Mouse (Mus musculus): ENCODE data around the gene Scd2. TPM values are rescaled to one million over a fixed set of nuclear protein-coding genes. Genes with fewer than 3 reads are reported as not detected.
"Not testable (repeated sequence)": the region's sequence is repeated elsewhere in the genome, so short reads cannot be mapped to it uniquely, and the experiment has no call there.

Scd2 gene
- polyA plus RNA-seq, 1 experiment from 2014 or later = 424 TPM

DNA sequence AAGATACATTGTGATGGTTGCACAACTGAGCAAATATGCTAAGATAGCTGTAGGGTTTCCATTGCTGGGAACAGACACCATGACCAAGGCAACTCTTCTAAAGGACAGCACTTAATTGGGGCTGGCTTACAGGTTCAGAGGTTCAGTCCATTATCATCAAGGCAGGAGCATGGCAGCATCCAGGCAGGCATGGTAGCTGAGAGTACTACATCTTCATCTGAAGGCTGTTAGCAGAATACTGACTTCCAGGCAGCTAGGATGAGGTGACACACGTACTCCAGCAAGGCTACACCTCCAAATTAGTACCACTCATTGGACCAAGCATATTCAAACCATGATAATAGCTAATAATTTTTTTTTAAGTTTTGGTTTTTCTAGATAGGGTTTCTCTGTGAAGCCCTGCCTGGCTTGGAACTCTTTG is 16.7 kb downstream of the Scd2 start:
- ATAC-seq (ENCODE audit: insufficient read depth, low FRiP score, low TSS enrichment); H3K27me3 ChIP-seq (ENCODE audit: control insufficient read depth, insufficient read depth, low read length); H3K9ac ChIP-seq (ENCODE audit: low read length); H3K4me2 ChIP-seq (ENCODE audit: low read depth); DNase-seq (ENCODE audit: low spot score); H3K27ac ChIP-seq (ENCODE audit: low read depth, low read length); H3K4me3 ChIP-seq (ENCODE audit: low read depth, low read length); H3K36me3 ChIP-seq (ENCODE audit: control insufficient read depth, insufficient read depth, low read length); H3K9me3 ChIP-seq (ENCODE audit: control insufficient read depth, low read length): not testable (repeated sequence)
- 87% methylated on average over 1 of the region's 1 CpGs for WGBS
- peaks cover 10% of the 10 kb centered on the region; the same call in 1 of the 2 replicates for H3K4me1 ChIP-seq (ENCODE audit: control insufficient read depth, insufficient read depth, low read length)

DNA sequence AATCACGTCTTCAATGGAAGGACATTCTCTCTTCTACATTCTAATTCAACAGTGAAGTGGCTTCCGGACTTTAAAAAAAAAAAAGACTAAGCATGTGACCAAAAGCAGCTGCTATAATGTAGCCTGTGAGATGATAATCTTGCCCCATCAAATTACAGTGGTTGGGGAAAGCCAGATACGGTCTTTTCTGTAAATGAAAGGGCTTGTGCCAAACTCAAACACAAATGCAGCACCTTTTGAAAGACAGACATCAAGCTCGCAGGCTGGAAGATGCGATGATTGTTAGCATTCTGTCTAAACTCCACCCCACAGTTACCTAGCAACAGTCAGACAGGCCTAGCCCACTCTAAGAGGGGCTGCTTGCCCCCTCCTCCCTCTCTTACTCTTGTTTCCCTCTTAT is 17.3 kb downstream of the Scd2 start:
- peaks cover 10% of the 10 kb centered on the region; the same call in 1 of the 2 replicates for H3K4me1 ChIP-seq (ENCODE audit: control insufficient read depth, insufficient read depth, low read length)
- H3K9ac ChIP-seq (ENCODE audit: low read length) = no peak overlapping the region
- H3K36me3 ChIP-seq (ENCODE audit: control insufficient read depth, insufficient read depth, low read length) = peaks cover 7% of the 10 kb centered on the region
- 40% methylated on average over 5 of the region's 5 CpGs for WGBS
- no peak for DNase-seq (ENCODE audit: low spot score)
- H3K9me3 ChIP-seq (ENCODE audit: control insufficient read depth, low read length) = no peaks in the 10 kb centered on the region
- no peaks in the 10 kb centered on the region for H3K27me3 ChIP-seq (ENCODE audit: control insufficient read depth, insufficient read depth, low read length)
- ATAC-seq (ENCODE audit: insufficient read depth, low FRiP score, low TSS enrichment) = no peak
- peak overlapping the region; percentile 65; the same call in 1 of the 2 replicates for H3K27ac ChIP-seq (ENCODE audit: low read depth, low read length)
- H3K4me3 ChIP-seq (ENCODE audit: low read depth, low read length) = no peak overlapping the region
- no peak overlapping the region for H3K4me2 ChIP-seq (ENCODE audit: low read depth)

- WGBS = 43% methylated on average over 8 of the region's 8 CpGs
- Histone ChIP-seq H3K4me3 (ENCODE audit: low read depth, low read length) (no peak overlapping the region), H3K36me3 (ENCODE audit: control insufficient read depth, insufficient read depth, low read length) (peaks cover 3% of the 10 kb centered on the region), H3K4me2 (ENCODE audit: low read depth) (peak overlapping the region; percentile 2; the same call in 1 of the 2 replicates), H3K4me1 (ENCODE audit: control insufficient read depth, insufficient read depth, low read length) (peaks cover 10% of the 10 kb centered on the region; the same call in 1 of the 2 replicates), H3K27ac (ENCODE audit: low read depth, low read length) (peak overlapping the region; percentile 65), H3K9me3 (ENCODE audit: control insufficient read depth, low read length) (no peaks in the 10 kb centered on the region), H3K27me3 (ENCODE audit: control insufficient read depth, insufficient read depth, low read length) (no peaks in the 10 kb centered on the region), H3K9ac (ENCODE audit: low read length) (no peak overlapping the region)
- ATAC-seq (ENCODE audit: insufficient read depth, low FRiP score, low TSS enrichment) (peak; percentile 54), DNase-seq (ENCODE audit: low spot score) (no peak)
Measured at GRCm38 (mm10) chr19:44311306-44312006, 18.0 kb downstream of the Scd2 start.

- H3K27ac ChIP-seq (ENCODE audit: low read depth, low read length) = peak overlapping the region; percentile 65; the same call in 1 of the 2 replicates
- H3K4me2 ChIP-seq (ENCODE audit: low read depth) = no peak overlapping the region
- H3K9me3 ChIP-seq (ENCODE audit: control insufficient read depth, low read length) = no peaks in the 10 kb centered on the region
- H3K36me3 ChIP-seq (ENCODE audit: control insufficient read depth, insufficient read depth, low read length) = 0 out of 2 replicates have a peak, but pooled peaks cover 2% of the 10 kb centered on the region
- no peak overlapping the region for H3K9ac ChIP-seq (ENCODE audit: low read length)
- no peaks in the 10 kb centered on the region for H3K27me3 ChIP-seq (ENCODE audit: control insufficient read depth, insufficient read depth, low read length)
- 22% methylated on average over 4 of the region's 4 CpGs for WGBS
- H3K4me1 ChIP-seq (ENCODE audit: control insufficient read depth, insufficient read depth, low read length) = peaks cover 10% of the 10 kb centered on the region; the same call in 1 of the 2 replicates
- ATAC-seq (ENCODE audit: insufficient read depth, low FRiP score, low TSS enrichment) (0 out of 2 replicates have a peak, but pooled peaks have one; percentile 13), DNase-seq (ENCODE audit: low spot score) (peak; percentile 56)
- H3K4me3 ChIP-seq (ENCODE audit: low read depth, low read length) = no peak overlapping the region
Measured at GRCm38 (mm10) chr19:44312007-44312360, 18.5 kb downstream of the Scd2 start.

DNA sequence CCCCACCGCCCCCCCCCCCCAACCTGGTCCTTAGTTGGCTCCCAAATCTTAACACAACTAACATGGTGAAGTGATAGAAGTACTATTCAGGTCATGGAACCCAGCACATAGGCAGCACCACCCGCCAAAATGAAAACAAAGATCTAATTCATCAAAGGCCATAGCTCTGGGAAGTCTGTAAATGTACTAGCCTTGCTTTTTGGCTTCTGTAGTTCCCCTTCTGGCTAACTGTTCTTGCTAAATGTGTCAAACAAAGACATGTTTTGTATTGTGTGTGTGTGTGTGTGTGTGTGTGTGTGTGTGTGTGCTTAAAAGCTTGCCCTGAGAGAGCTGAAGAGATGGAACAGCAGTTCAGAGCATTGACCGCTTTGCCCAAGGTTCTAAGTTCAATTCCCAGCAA is 19.6 kb downstream of the Scd2 start:
- H3K9me3 ChIP-seq (ENCODE audit: control insufficient read depth, low read length) = no peaks in the 10 kb centered on the region
- H3K4me3 ChIP-seq (ENCODE audit: low read depth, low read length) = no peak overlapping the region
- H3K9ac ChIP-seq (ENCODE audit: low read length) = no peak overlapping the region
- WGBS = 80% methylated on average over 3 of the region's 3 CpGs
- ATAC-seq (ENCODE audit: insufficient read depth, low FRiP score, low TSS enrichment) = no peak
- H3K4me1 ChIP-seq (ENCODE audit: control insufficient read depth, insufficient read depth, low read length) = peaks cover 10% of the 10 kb centered on the region; the same call in 1 of the 2 replicates
- DNase-seq (ENCODE audit: low spot score) = no peak
- H3K27ac ChIP-seq (ENCODE audit: low read depth, low read length) = no peak overlapping the region
- H3K36me3 ChIP-seq (ENCODE audit: control insufficient read depth, insufficient read depth, low read length) = no peaks in the 10 kb centered on the region
- H3K4me2 ChIP-seq (ENCODE audit: low read depth) = no peak overlapping the region
- no peaks in the 10 kb centered on the region for H3K27me3 ChIP-seq (ENCODE audit: control insufficient read depth, insufficient read depth, low read length)

DNA sequence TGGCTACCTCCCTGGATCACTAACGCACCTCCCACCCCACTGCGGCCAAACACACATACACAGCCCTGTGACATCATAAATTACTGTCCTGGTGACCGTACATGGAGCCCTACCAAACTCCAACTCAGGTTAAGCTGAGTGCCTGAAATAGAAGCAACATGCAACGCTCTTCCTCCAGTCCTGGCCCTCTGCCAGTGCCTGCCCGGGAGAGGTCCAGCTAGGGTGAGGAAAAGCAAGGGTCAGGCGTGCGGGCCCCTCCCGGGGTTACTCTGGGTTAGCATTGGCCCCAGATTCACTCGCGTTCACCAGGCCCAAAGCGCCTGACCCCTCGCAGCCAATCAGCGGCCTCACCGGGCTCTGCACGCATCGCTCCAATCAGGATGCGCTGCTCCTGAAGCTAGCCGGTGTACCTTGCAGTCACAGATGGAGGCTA is 20.9 kb downstream of the Scd2 start:
- peak overlapping the region; percentile 74 for H3K4me2 ChIP-seq (ENCODE audit: low read depth)
- H3K9ac ChIP-seq (ENCODE audit: low read length) = peak overlapping the region; percentile 46
- DNase-seq (ENCODE audit: low spot score) (peak; percentile 79), ATAC-seq (ENCODE audit: insufficient read depth, low FRiP score, low TSS enrichment) (peak; percentile 78; the same call in 1 of the 2 replicates)
- 1% methylated on average over 18 of the region's 18 CpGs for WGBS
- peak overlapping the region; percentile 48 for H3K4me3 ChIP-seq (ENCODE audit: low read depth, low read length)
- 0 out of 2 replicates have a peak overlapping the region, but pooled peaks have one; percentile 56 for H3K27ac ChIP-seq (ENCODE audit: low read depth, low read length)
- peaks cover 10% of the 10 kb centered on the region; the same call in 1 of the 2 replicates for H3K4me1 ChIP-seq (ENCODE audit: control insufficient read depth, insufficient read depth, low read length)
- no peaks in the 10 kb centered on the region for H3K36me3 ChIP-seq (ENCODE audit: control insufficient read depth, insufficient read depth, low read length)
- H3K9me3 ChIP-seq (ENCODE audit: control insufficient read depth, low read length) = peaks cover 3% of the 10 kb centered on the region; the same call in 1 of the 2 replicates
- H3K27me3 ChIP-seq (ENCODE audit: control insufficient read depth, insufficient read depth, low read length) = no peaks in the 10 kb centered on the region

DNA sequence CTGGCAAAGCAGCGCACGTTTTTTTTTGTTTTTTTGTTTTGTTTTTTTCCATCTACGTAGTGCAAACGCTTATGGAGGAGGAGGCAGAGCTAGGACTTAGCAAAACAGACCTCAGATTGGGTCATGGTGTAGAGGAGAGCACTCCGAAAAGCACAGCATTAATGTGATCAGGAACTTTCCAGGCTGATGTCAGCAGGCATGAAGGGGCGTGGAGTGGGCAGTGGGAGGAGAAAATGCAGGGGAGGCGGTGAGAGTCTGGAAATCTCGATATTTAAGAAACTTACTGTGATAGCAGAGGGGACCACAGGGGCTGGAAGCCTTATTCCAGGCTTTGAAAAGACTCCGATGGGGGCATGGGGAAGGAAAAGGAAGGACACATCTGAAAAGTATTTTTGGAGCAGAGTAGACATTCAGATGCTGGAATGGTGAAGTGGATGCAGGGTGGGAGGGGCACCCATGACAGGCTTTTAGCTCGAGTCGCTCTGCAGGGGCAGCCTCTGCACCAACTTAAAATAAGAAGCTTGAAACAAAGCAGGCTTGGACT is 21.5 kb downstream of the Scd2 start:
- Histone ChIP-seq H3K27ac (ENCODE audit: low read depth, low read length) (no peak overlapping the region), H3K9ac (ENCODE audit: low read length) (peak overlapping the region; percentile 46), H3K9me3 (ENCODE audit: control insufficient read depth, low read length) (peaks cover 3% of the 10 kb centered on the region; the same call in 1 of the 2 replicates), H3K4me3 (ENCODE audit: low read depth, low read length) (peak overlapping the region; percentile 48), H3K4me2 (ENCODE audit: low read depth) (peak overlapping the region; percentile 74), H3K4me1 (ENCODE audit: control insufficient read depth, insufficient read depth, low read length) (peaks cover 10% of the 10 kb centered on the region; the same call in 1 of the 2 replicates), H3K36me3 (ENCODE audit: control insufficient read depth, insufficient read depth, low read length) (no peaks in the 10 kb centered on the region), H3K27me3 (ENCODE audit: control insufficient read depth, insufficient read depth, low read length) (no peaks in the 10 kb centered on the region)
- ATAC-seq (ENCODE audit: insufficient read depth, low FRiP score, low TSS enrichment) (no peak), DNase-seq (ENCODE audit: low spot score) (peak; percentile 48)
- WGBS = 1% methylated on average over 11 of the region's 11 CpGs

DNA sequence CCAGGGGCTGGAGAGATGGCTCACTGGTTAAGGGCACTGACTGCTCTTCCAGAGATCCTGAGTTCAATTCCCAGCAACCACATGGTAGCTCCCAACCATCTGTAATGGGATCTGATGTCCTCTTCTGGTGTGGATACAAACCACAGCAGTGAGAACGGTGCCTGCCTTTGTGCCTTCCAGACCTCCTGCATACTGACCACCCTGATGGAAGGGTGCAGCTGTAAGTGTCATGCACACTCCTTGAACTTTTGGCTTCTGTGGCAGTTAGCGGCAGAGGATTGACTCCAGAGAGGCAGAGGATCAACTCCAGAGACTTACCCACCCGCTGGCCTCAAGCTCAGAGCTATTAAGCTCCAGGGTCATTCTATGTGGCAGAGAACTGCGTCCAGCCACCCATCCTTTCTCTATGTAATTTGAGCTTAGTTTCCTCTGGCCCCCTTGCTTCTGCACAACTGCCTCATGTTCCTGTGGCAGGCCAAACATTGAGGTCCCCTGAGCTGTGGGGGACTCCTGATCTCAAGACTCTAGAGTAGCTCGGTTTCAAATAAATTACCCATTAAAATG is 23.4 kb downstream of the Scd2 start:
- H3K9ac ChIP-seq (ENCODE audit: low read length) = no peak overlapping the region
- peaks cover 3% of the 10 kb centered on the region; the same call in 1 of the 2 replicates for H3K9me3 ChIP-seq (ENCODE audit: control insufficient read depth, low read length)
- no peak overlapping the region for H3K4me2 ChIP-seq (ENCODE audit: low read depth)
- no peak for DNase-seq (ENCODE audit: low spot score)
- H3K4me3 ChIP-seq (ENCODE audit: low read depth, low read length) = no peak overlapping the region
- H3K4me1 ChIP-seq (ENCODE audit: control insufficient read depth, insufficient read depth, low read length) = peaks cover 6% of the 10 kb centered on the region; the same call in 1 of the 2 replicates
- H3K27me3 ChIP-seq (ENCODE audit: control insufficient read depth, insufficient read depth, low read length) = no peaks in the 10 kb centered on the region
- H3K36me3 ChIP-seq (ENCODE audit: control insufficient read depth, insufficient read depth, low read length) = no peaks in the 10 kb centered on the region
- 55% methylated on average over 5 of the region's 5 CpGs for WGBS
- ATAC-seq (ENCODE audit: insufficient read depth, low FRiP score, low TSS enrichment) = no peak
- H3K27ac ChIP-seq (ENCODE audit: low read depth, low read length) = no peak overlapping the region
